Mouse (Mus musculus) brown adipose tissue, adult 24 weeks (tissue): Measurements from ENCODE around the gene Snw1. TPM values are rescaled to one million over a fixed set of nuclear protein-coding genes. Genes with fewer than 3 reads are reported as not detected.

Experiments
- H3K27ac ChIP-seq: fragments of 200-500 bp; replicated peaks from 2 replicates; pipeline ENCODE4 v1.5.1; 2012; ENCODE audit warnings: low read depth, mild to moderate bottlenecking, low read length
- H3K4me1 ChIP-seq: fragments of 200-500 bp; 2 replicates; pipeline ENCODE4 v1.6.1; 2012; ENCODE audit warnings: low read length, mixed read lengths; ENCODE audit not compliant: control insufficient read depth, insufficient read depth, insufficient read length
- H3K4me3 ChIP-seq: fragments of 200-500 bp; 2 replicates; pipeline ENCODE4 v1.5.1; 2012; ENCODE audit warnings: low read depth, mild to moderate bottlenecking, low read length, moderate library complexity; ENCODE audit not compliant: insufficient read depth
- polyA plus RNA-seq: library from polyadenylated mRNA; stranded (reverse); fragments of >200 nt; gene quantifications from 2 replicates; pipeline ENCODE4 v1.2.4, GENCODE M21; 2012; ENCODE audit not compliant: missing spikeins, insufficient read depth, insufficient read length

The Snw1 gene
- polyA plus RNA-seq, 1 experiment = 33.6 TPM

DNA sequence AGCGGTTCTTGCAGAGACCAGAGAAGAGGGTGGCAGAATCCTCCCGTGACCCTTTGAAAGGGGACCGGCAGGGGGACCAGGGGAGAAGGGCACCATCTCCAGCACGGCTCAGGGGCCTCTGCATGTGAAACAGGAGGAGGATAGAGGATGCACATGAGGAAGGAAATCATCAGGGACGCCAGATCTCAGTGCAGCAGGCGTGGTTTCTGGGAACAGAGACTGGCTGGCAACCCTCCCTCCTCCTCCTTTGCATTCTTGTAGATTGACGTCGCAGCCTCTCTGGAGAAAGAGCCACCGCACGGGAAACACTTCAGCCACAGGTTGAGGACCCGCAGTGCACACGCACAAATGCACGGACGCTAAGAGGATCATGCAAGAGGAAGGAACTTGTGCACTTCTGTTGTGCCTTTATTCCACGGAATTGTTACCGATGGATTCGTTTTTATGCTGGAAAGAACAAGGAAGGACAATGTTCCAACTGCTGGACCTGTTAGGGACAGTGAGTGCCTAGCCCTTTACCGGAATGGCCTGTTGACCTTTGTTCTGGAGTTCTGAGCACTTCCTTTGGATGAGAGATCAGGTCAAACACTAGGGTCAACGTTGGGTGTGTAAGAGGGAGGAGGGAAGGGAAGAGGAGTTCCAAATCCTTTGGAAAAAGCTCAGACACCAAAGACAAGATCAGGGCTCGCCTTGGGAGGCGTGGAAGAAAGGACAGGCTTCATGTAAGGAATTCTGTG lies 64.0 kb downstream of the Snw1 start:
- peak overlapping the region; percentile 44 for H3K4me3 ChIP-seq
- peaks cover 5% of the 10 kb centered on the region; the same call in 1 of the 2 replicates for H3K4me1 ChIP-seq

DNA sequence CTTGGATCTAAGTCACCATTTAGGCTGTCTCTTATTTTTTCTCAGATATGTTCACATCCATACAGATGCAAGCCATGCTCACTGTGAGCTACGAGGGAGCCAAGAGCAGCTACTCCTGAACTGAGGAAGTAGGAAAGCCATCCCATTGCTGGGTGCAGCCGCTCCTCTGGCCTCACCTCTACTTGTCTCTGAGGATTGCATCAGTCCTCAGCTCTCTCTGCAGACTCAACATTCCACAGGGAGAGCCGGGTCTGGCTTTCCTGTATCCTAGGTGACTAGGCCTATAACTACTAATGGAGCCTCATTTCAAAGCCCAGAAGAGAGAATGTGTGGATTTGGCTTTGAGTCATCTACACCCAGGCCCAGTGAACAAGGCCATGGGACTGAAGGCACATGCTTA lies 66.4 kb downstream of the Snw1 start:
- Histone ChIP-seq H3K27ac (no peak overlapping the region), H3K4me3 (no peak overlapping the region), H3K4me1 (peaks cover 5% of the 10 kb centered on the region; the same call in 1 of the 2 replicates)

More for the DNA sequence above, 64.0 kb downstream of the Snw1 start:
- peak overlapping the region; percentile 74 for H3K27ac ChIP-seq

DNA sequence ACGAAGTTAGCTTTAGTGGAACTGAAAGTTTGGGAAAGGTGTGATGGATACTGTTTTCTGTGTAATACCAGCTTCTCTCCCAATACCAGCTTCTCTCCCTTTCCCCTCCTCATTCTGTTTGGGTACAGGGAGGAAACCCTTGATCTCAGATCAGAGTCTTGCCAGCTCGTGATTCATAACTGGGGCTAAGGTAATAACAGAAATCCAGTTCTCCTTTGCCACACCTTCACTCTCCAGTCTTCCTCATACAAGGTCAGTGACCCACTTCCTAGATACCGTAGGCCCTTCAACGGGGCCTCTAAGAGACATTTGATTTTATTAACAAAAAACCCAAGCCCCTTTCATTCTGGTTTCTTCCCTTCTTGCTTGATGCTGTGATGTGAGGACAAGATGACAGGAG lies 66.9 kb downstream of the Snw1 start:
- H3K4me3 ChIP-seq = no peak overlapping the region
- peaks cover 5% of the 10 kb centered on the region; the same call in 1 of the 2 replicates for H3K4me1 ChIP-seq
- H3K27ac ChIP-seq = no peak overlapping the region

DNA sequence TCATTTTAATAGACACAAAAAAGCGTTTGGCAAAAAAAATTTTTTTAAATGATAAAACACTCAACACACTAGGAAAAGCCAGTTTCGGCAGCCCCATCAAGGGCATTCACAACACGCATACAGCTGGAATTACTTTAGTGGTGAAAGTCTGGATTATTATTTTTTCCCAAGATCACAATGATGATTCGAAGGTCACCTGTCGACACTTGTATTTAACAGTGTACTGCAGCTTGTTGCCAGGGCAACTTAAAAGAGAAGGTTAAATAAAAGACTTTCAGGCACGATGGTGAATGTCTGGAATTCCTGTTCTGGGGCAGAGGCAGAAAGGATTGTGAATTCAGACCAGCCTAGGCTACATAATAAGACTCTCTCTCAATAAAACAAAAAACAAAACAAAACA lies 70.2 kb downstream of the Snw1 start:
- no peak overlapping the region for H3K4me3 ChIP-seq
- H3K27ac ChIP-seq = no peak overlapping the region
- H3K4me1 ChIP-seq = peaks cover 3% of the 10 kb centered on the region; the same call in 1 of the 2 replicates

DNA sequence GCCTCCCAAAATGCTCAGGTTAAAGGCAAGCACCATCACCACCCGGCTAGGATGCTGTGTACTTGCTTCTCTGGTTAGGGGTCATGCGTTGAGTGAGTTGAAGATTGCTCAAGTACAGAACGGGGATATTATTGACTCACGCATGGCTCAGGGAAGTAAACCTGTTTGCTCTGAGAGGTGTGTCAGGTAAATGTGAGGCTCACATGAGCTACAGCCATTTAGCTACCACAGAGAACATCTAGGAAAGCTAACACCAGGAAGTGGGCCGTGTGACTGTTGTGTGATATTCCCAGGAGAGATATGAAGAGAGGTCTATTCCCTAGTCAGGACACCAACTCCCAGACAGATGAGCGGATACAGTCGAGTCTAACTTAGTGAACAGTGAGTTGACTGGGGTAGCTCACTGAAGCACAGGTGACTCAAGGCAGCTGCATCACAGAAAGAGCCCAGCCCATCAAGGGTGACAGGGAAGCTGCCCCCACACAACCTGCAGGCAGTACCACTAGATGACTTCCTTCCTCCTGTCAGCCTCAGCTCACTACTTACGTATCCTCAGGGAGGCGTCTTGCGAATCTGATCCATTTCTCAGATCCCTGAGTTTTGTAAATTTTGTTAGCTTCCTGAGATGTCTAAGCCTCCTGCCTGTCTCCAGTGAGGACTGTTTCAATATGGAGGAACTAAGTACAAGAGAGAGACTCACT lies 72.8 kb downstream of the Snw1 start:
- H3K4me3 ChIP-seq = no peak overlapping the region
- no peak overlapping the region for H3K27ac ChIP-seq
- peaks cover 3% of the 10 kb centered on the region; the same call in 1 of the 2 replicates for H3K4me1 ChIP-seq

Other genes with a start within 250 kb of the Snw1 start
- 0.71 and 1.3 TPM in 2 replicates for gene Noxred1, start 233.5 kb downstream of the Snw1 start, polyA plus RNA-seq
- 24.3 and 30.8 TPM in 2 replicates for gene Vipas39, start 206.0 kb downstream of the Snw1 start, polyA plus RNA-seq
- 89.7 and 140 TPM in 2 replicates for gene Ahsa1, start 205.8 kb downstream of the Snw1 start, polyA plus RNA-seq
- not detected in 2 replicates for gene Ism2, start 172.6 kb downstream of the Snw1 start, polyA plus RNA-seq
- gene Sptlc2, start 83.9 kb downstream of the Snw1 start, polyA plus RNA-seq = 10.4 and 25.5 TPM in 2 replicates
- gene Slirp, start 28.4 kb downstream of the Snw1 start, polyA plus RNA-seq = 340 and 414 TPM in 2 replicates
- gene Alkbh1, start 28.3 kb downstream of the Snw1 start, polyA plus RNA-seq = 3.7 and 4.3 TPM in 2 replicates
- gene Gm5788, start 22.4 kb upstream of the Snw1 start, polyA plus RNA-seq = not detected in 2 replicates
- gene Gm8300, start 42.0 kb upstream of the Snw1 start, polyA plus RNA-seq = not detected in 2 replicates
- not detected in 2 replicates for gene Oog1, start 130.4 kb upstream of the Snw1 start, polyA plus RNA-seq
- not detected in 2 replicates for gene Gm4027, start 146.6 kb upstream of the Snw1 start, polyA plus RNA-seq
- gene Gm16381, start 172.3 kb upstream of the Snw1 start, polyA plus RNA-seq = not detected in 2 replicates